In the genomic region with DNA sequence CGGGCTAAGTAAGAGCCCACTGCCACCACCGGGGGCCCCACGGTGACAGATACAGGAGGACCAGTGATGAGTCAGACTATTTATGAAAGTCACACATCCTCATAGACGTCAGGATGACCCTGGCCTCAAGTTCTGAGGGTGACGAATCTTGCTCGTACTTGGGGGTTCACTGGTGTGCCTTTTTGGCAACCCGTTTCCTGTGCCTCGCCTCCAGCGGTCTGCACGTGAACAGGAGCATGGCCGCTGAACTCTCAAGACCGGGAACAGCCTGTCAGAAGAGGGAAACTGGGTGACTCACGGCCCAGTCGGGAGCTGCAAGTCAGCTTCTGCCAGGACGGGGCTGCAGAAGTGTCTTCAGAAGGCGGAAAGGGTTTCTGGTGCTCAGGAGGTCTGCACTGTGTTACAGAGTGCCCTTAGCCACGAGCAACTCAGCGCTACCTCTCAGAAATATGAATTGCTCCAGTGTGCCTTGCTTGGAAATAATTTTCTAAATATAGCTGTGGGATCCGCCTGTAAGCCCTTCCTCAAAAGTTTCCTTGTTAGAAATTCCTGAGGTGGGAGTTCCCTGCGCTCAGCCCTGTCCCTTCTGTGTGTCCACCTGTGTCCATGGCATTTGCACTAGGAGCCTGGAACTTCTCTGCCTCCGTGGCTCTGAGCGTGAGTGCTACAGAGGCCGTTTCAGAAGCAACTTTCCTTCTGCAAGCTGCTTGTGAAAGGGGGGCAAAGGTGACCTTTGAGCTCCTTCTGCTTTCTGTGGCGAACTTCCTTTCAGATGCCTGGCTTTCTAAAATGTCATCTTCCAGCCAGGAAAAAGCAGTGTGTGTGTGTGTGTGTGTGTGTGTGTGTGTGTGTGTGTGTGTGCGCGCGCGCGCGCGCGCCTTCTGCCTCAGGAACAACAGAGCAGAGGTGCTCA, we compare ENCODE assay signal across 8 mouse cellular contexts.
DNase-seq lines count a peak whose midpoint lies in the region; ATAC-seq and TF ChIP-seq lines count a peak whose summit lies in the region.

No protein-coding gene starts in this region.

- peak overlapping the region; percentile 81 for H3K27ac ChIP-seq in layer of hippocampus, adult 2 months
- peak overlapping the region; percentile 91 for H3K27ac ChIP-seq in limb, embryonic 13.5 days
- peak overlapping the region; percentile 64 for H3K27ac ChIP-seq in midbrain, embryonic 13.5 days

- no peak for DNase-seq in layer of hippocampus, adult 2 months (ENCODE audit: low spot score in 2 of 2)
- DNase-seq in layer of hippocampus, postnatal 25 days (ENCODE audit: extremely low spot score in 1 of 2, low spot score in 1 of 2), result no peak
- DNase-seq in embryo, embryonic 11.5 days (ENCODE audit: low read depth, low spot score), result peak; percentile 17
- DNase-seq in heart, postnatal 4 days, result peak; percentile 64
- DNase-seq in thymus, postnatal 36 days, result peak; percentile 55 to 71
- DNase-seq in MN1 (ENCODE audit: low spot score), result no peak

- H3K4me2 ChIP-seq in limb, embryonic 13.5 days (replicated peaks), result peak overlapping the region; percentile 41
- no peak overlapping the region for H3K4me2 ChIP-seq in midbrain, embryonic 13.5 days (replicated peaks)

- no peaks in the 10 kb centered on the region for H3K36me3 ChIP-seq in limb, embryonic 13.5 days
- no peaks in the 10 kb centered on the region for H3K36me3 ChIP-seq in midbrain, embryonic 13.5 days

- H3K4me1 ChIP-seq in limb, embryonic 13.5 days, result peaks cover 83% of the 10 kb centered on the region
- peaks cover 4% of the 10 kb centered on the region; the same call in 1 of the 2 replicates for H3K4me1 ChIP-seq in midbrain, embryonic 13.5 days (replicated peaks)

- no peak for TF ChIP-seq CTCF in layer of hippocampus, adult 2 months (conservative IDR thresholded peaks at IDR 0.05)

- H3K9me3 ChIP-seq in limb, embryonic 13.5 days, result no peaks in the 10 kb centered on the region
- no peaks in the 10 kb centered on the region for H3K9me3 ChIP-seq in midbrain, embryonic 13.5 days

- peak; percentile 66 for ATAC-seq in limb, embryonic 13.5 days (ENCODE audit: low FRiP score, low read depth)
- no peak for ATAC-seq in midbrain, embryonic 13.5 days

- 55% methylated on average over 32 of the region's 32 CpGs for WGBS in limb, embryonic 13.5 days
- 80% methylated on average over 32 of the region's 32 CpGs for WGBS in midbrain, embryonic 13.5 days

- no peak overlapping the region; the same call in 1 of the 2 replicates for H3K4me3 ChIP-seq in layer of hippocampus, adult 2 months
- H3K4me3 ChIP-seq in limb, embryonic 13.5 days, result no peak overlapping the region
- no peak overlapping the region for H3K4me3 ChIP-seq in midbrain, embryonic 13.5 days (replicated peaks)

- peak overlapping the region; percentile 45; the same call in 1 of the 2 replicates for H3K9ac ChIP-seq in limb, embryonic 13.5 days
- no peak overlapping the region for H3K9ac ChIP-seq in midbrain, embryonic 13.5 days (replicated peaks)

- H3K27me3 ChIP-seq in limb, embryonic 13.5 days, result no peaks in the 10 kb centered on the region
- H3K27me3 ChIP-seq in midbrain, embryonic 13.5 days, result no peaks in the 10 kb centered on the region

Comparison
In these comparisons a context has a peak if more than half of its experiments do, and no peak if none do; other contexts are left out.
1. DNase-seq: peak in embryo, embryonic 11.5 days (single experiment), heart, postnatal 4 days (single experiment) and thymus, postnatal 36 days (2 of 2); none in layer of hippocampus, adult 2 months (0 of 2), layer of hippocampus, postnatal 25 days (0 of 2) and MN1 (single experiment).
2. Peak in every context shown above with its lines, with median percentiles within 50 percentile points of each other: H3K27ac ChIP-seq.